Mouse (Mus musculus): ENCODE results near the gene Cdv3.

DNA sequence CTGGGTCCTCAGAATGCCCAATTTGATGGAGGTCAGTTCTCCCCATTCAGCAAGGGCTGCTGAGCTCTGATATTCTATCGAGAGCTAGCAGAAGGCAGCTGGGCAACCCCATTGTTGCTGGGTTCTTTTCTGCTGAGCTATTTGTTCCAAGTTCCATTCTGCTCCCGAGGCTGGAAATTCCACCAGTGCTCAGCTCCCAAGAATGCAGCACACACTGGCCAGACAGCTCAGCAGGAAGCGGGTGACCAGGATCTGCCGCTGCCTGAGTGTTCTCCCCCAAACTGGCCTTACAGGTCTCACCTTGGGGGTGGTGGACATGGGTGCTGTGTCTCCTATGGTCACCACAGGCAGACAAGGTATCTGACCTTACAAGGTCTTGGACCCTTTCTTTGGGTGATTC lies 4.3 kb upstream of the Cdv3 start:
- TF ChIP-seq POLR2A (IDR thresholded peaks at IDR 0.05; ENCODE audit: extremely low read depth, insufficient read depth, low read length): no peak
- no peak for TF ChIP-seq CTCF (IDR thresholded peaks at IDR 0.05; ENCODE audit: extremely low read depth, insufficient read depth, low read length)
